7 mouse cellular contexts compared by ENCODE assay signal in genomic region chr9:44396684-44397411, GRCm38 (mm10). TPM values are rescaled to one million over a fixed set of nuclear protein-coding genes. Genes with fewer than 3 reads are reported as not detected.
A peak's percentile ranks its signal among the peaks of the same experiment; 100 is the strongest.
DNase-seq lines count a peak whose midpoint lies in the region; ATAC-seq and TF ChIP-seq lines count a peak whose summit lies in the region.

TSS of gene Slc37a4 (plus strand) at chr9:44396852.

- H3K9ac ChIP-seq in intestine, postnatal 0 days (ENCODE audit: low read depth, low read length), result peak within 1 kb of the TSS; percentile 83
- peak within 1 kb of the TSS; percentile 79 for H3K9ac ChIP-seq in midbrain, embryonic 12.5 days (replicated peaks)

- intact Hi-C loops in left cerebral cortex, postnatal 4 days (cut with DNase I), result loop anchor here (10.0 kb wide), 1 partner anchor 272 kb away; no protein-coding TSS in a partner anchor

- H3K36me3 ChIP-seq in embryonic facial prominence, embryonic 10.5 days (replicated peaks), result peaks cover 43% of the 10 kb centered on the region
- H3K36me3 ChIP-seq in intestine, postnatal 0 days (ENCODE audit: control insufficient read depth, insufficient read depth), result peaks cover 20% of the 10 kb centered on the region
- peaks cover 24% of the 10 kb centered on the region for H3K36me3 ChIP-seq in midbrain, embryonic 12.5 days
- peaks cover 27% of the 10 kb centered on the region for H3K36me3 ChIP-seq in small intestine, adult 2 months (ENCODE audit: control insufficient read depth, insufficient read depth, low read length)

- TF ChIP-seq CTCF in intestine, postnatal 0 days (IDR thresholded peaks at IDR 0.05; ENCODE audit: low read depth), result peak; percentile 48
- no peak for TF ChIP-seq CTCF in small intestine, adult 2 months (IDR thresholded peaks at IDR 0.05; ENCODE audit: extremely low read depth, insufficient read length, insufficient replicate concordance, low read depth, low read length)

- WGBS in embryonic facial prominence, embryonic 10.5 days, result under 1% methylated on average over 43 of the region's 43 CpGs
- under 1% methylated on average over 39 of the region's 43 CpGs for WGBS in intestine, postnatal 0 days
- under 1% methylated on average over 42 of the region's 43 CpGs for WGBS in midbrain, embryonic 12.5 days
- WGBS in small intestine, adult 2 months, result under 1% methylated on average over 43 of the region's 43 CpGs

- H3K4me2 ChIP-seq in intestine, postnatal 0 days (replicated peaks; ENCODE audit: low read depth), result peak within 1 kb of the TSS; percentile 93
- H3K4me2 ChIP-seq in midbrain, embryonic 12.5 days (replicated peaks), result peak within 1 kb of the TSS; percentile 92

- DNase-seq in adrenal gland, postnatal 10 days, result peak; percentile 97
- peak; percentile 93 for DNase-seq in embryonic facial prominence, embryonic 10.5 days (ENCODE audit: low spot score)
- DNase-seq in gonadal fat pad, adult 2 months (ENCODE audit: low read depth), result peak; percentile 83
- DNase-seq in left cerebral cortex, postnatal 4 days, result peak; percentile 94

- peak within 1 kb of the TSS; percentile 86 for H3K27ac ChIP-seq in embryonic facial prominence, embryonic 10.5 days (replicated peaks)
- peak within 1 kb of the TSS; percentile 93 for H3K27ac ChIP-seq in intestine, postnatal 0 days (ENCODE audit: low read depth, low read length)
- peak within 1 kb of the TSS; percentile 78 for H3K27ac ChIP-seq in midbrain, embryonic 12.5 days (replicated peaks)
- peak within 1 kb of the TSS; percentile 99 for H3K27ac ChIP-seq in small intestine, adult 2 months (ENCODE audit: insufficient read depth, low read depth, low read length)

- TF ChIP-seq POLR2A in small intestine, adult 2 months (IDR thresholded peaks at IDR 0.05; ENCODE audit: low read depth, low read length), result peak; percentile 94

- ATAC-seq in intestine, postnatal 0 days, result peak; percentile 93
- peak; percentile 99 for ATAC-seq in midbrain, embryonic 12.5 days (ENCODE audit: low FRiP score, low read depth)

- H3K9me3 ChIP-seq in embryonic facial prominence, embryonic 10.5 days, result no peaks in the 10 kb centered on the region
- no peaks in the 10 kb centered on the region for H3K9me3 ChIP-seq in intestine, postnatal 0 days (ENCODE audit: control insufficient read depth)
- H3K9me3 ChIP-seq in midbrain, embryonic 12.5 days, result no peaks in the 10 kb centered on the region

- no peaks in the 10 kb centered on the region for H3K27me3 ChIP-seq in embryonic facial prominence, embryonic 10.5 days (replicated peaks; ENCODE audit: low read depth, poor library complexity, severe bottlenecking)
- H3K27me3 ChIP-seq in intestine, postnatal 0 days (replicated peaks; ENCODE audit: control insufficient read depth, insufficient read depth, low read length), result no peaks in the 10 kb centered on the region
- peaks cover 10% of the 10 kb centered on the region for H3K27me3 ChIP-seq in midbrain, embryonic 12.5 days
- no peaks in the 10 kb centered on the region for H3K27me3 ChIP-seq in small intestine, adult 2 months (ENCODE audit: control insufficient read depth, insufficient read depth, low read length)

- H3K4me1 ChIP-seq in embryonic facial prominence, embryonic 10.5 days, result peaks cover 26% of the 10 kb centered on the region
- 0 out of 2 replicates have a peak, but pooled peaks cover 4% of the 10 kb centered on the region for H3K4me1 ChIP-seq in intestine, postnatal 0 days (replicated peaks; ENCODE audit: control insufficient read depth, insufficient read depth, low read length)
- peaks cover 21% of the 10 kb centered on the region for H3K4me1 ChIP-seq in midbrain, embryonic 12.5 days
- H3K4me1 ChIP-seq in small intestine, adult 2 months (ENCODE audit: control insufficient read depth, insufficient read depth, insufficient read length, low read length), result peaks cover 27% of the 10 kb centered on the region

- peak within 1 kb of the TSS; percentile 79 for H3K4me3 ChIP-seq in embryonic facial prominence, embryonic 10.5 days
- H3K4me3 ChIP-seq in intestine, postnatal 0 days (ENCODE audit: low read depth, low read length), result peak within 1 kb of the TSS; percentile 71
- H3K4me3 ChIP-seq in midbrain, embryonic 12.5 days, result peak within 1 kb of the TSS; percentile 73
- H3K4me3 ChIP-seq in small intestine, adult 2 months (ENCODE audit: low read depth, low read length), result peak within 1 kb of the TSS; percentile 85

RNA-seq across cellular contexts. Expression of gene Slc37a4, which starts in this region (rescaled TPM):
- total RNA-seq in adrenal gland, postnatal 10 days (2021), result 10 to 100 TPM; 30.6 to 44.8 TPM
- polyA plus RNA-seq in embryonic facial prominence, embryonic 10.5 days (2016; fragmentation: Nextera tagmentation; extraction: Ambion mirVana), result 13.4 and 16.1 TPM in 2 replicates
- 90.4 and 96.0 TPM in 2 replicates for polyA plus RNA-seq in gonadal fat pad, adult 2 months (2012; rRNA removed)
- 150 and 160 TPM in 2 replicates for polyA plus RNA-seq in intestine, postnatal 0 days (2015; fragmentation: Nextera tagmentation; extraction: Ambion mirVana)
- 10 to 100 TPM; 41.5 to 44.9 TPM for total RNA-seq in left cerebral cortex, postnatal 4 days (2021)
- polyA plus RNA-seq in midbrain, embryonic 12.5 days (2016; fragmentation: Nextera tagmentation; extraction: Ambion mirVana), result 24.9 and 29.3 TPM in 2 replicates
- 27.1 and 54.9 TPM in 2 replicates for polyA plus RNA-seq in small intestine, adult 2 months (2012; rRNA removed)

Comparison
In these comparisons a context has a peak if more than half of its experiments do, and no peak if none do; other contexts are left out.
1. Peak in every context shown above with its lines: DNase-seq, ATAC-seq, H3K4me3 ChIP-seq and H3K27ac ChIP-seq.